Mouse (Mus musculus): ENCODE measurements around the gene Pla2g6. TPM values are rescaled to one million over a fixed set of nuclear protein-coding genes. Genes with fewer than 3 reads are reported as not detected.
A peak's percentile ranks its signal among the peaks of the same experiment; 100 is the strongest.

Gene Pla2g6
- total and polyA plus RNA-seq, 3 experiments = 9.3 to 20.9 (median 14.8) TPM

DNA sequence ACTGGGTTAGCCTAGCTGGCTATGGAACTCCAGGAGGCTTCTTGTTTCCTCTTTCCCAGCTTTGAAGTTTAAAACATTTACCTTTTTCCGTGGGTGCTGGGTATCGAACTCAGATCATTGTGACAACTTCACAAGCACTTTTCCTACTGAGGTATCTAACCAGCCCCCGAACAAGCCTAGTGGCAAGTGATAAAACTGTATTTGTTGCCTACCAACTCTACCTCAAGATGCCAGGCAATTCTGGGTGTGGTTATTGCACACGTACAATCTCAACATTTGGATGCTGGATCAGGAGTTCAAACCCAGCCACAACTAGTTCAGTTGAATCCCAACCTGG, 717 bp upstream of the Pla2g6 start:
- TF ChIP-seq POLR2A (IDR thresholded peaks at IDR 0.05; ENCODE audit: low read depth, low read length) (no peak), MXI1 (IDR thresholded peaks at IDR 0.05; ENCODE audit: low read depth, low read length) (peak; percentile 39; the same call in 1 of the 2 replicates), RCOR1 (conservative IDR thresholded peaks at IDR 0.05; ENCODE audit: low read depth, low read length) (0 out of 2 replicates have a peak, but pooled peaks have one; percentile 26), ZNF384 (IDR thresholded peaks at IDR 0.05; ENCODE audit: low read depth, low read length) (0 out of 2 replicates have a peak, but pooled peaks have one; percentile 4), TCF12 (IDR thresholded peaks at IDR 0.05; ENCODE audit: low read depth, low read length) (no peak)
- peak overlapping the region; percentile 31; the same call in 1 of the 2 replicates for H3K27ac ChIP-seq (ENCODE audit: insufficient read depth, low read depth)
- peaks cover 19 to 59% of the 10 kb centered on the region in 2 experiments for H3K4me1 ChIP-seq (ENCODE audit: control insufficient read depth in 1 of 2, insufficient read depth in 2 of 2)
- dilution Hi-C loops (cut with MboI; ENCODE audit: extremely low pct_ligation_motif_present, extremely low pct_unique_long_range_greater_than_20kb, low sequenced_read_pairs) = no loop called here
- no peak overlapping the region for H3K9ac ChIP-seq (ENCODE audit: insufficient read depth, low read depth)
- no peak overlapping the region for H3K4me2 ChIP-seq (ENCODE audit: insufficient read depth, low read depth, poor library complexity, severe bottlenecking)
- no peaks in the 10 kb centered on the region for H3K9me3 ChIP-seq (replicated peaks; ENCODE audit: low read length)
- peaks cover 0 to 3% of the 10 kb centered on the region in 2 experiments for H3K36me3 ChIP-seq (replicated peaks in 1 of 2; ENCODE audit: control insufficient read depth in 1 of 2, insufficient read depth in 1 of 2, low read length in 1 of 2)
- DNase-seq (ENCODE audit: extremely low read depth) = no peak
- in situ Hi-C loops (cut with MboI; ENCODE audit: low pct_ligation_motif_present, low pct_unique_long_range_greater_than_20kb, low sequenced_read_pairs) = loop anchor here (25.0 kb wide), 1 partner anchor 417 kb away; the partner anchor contains the start of gene Pdxp
- no peak overlapping the region for H3K4me3 ChIP-seq (replicated peaks in 1 of 3; ENCODE audit: low read depth in 2 of 3, low read length in 2 of 3, poor library complexity in 1 of 3)
- H3K27me3 ChIP-seq (replicated peaks) = no peaks in the 10 kb centered on the region
- peaks cover 20% of the 10 kb centered on the region for H3K79me2 ChIP-seq (replicated peaks; ENCODE audit: control insufficient read depth, extremely low read depth, insufficient read depth, poor library complexity, severe bottlenecking)

- peak; percentile 88 for DNase-seq (ENCODE audit: extremely low read depth)
- in situ Hi-C loops (cut with MboI; ENCODE audit: low pct_ligation_motif_present, low pct_unique_long_range_greater_than_20kb, low sequenced_read_pairs) = loop anchor here (25.0 kb wide), 1 partner anchor 415 kb away; the partner anchor contains the start of gene Pdxp
- Histone ChIP-seq H3K27me3 (replicated peaks) (no peaks in the 10 kb centered on the region), H3K36me3 (replicated peaks in 1 of 2; ENCODE audit: control insufficient read depth in 1 of 2, insufficient read depth in 1 of 2, low read length in 1 of 2) (peaks cover 0 to 3% of the 10 kb centered on the region in 2 experiments), H3K27ac (ENCODE audit: insufficient read depth, low read depth) (peak overlapping the region; percentile 91), H3K4me2 (ENCODE audit: insufficient read depth, low read depth, poor library complexity, severe bottlenecking) (peak overlapping the region; percentile 95), H3K79me2 (replicated peaks; ENCODE audit: control insufficient read depth, extremely low read depth, insufficient read depth, poor library complexity, severe bottlenecking) (peaks cover 20% of the 10 kb centered on the region), H3K4me1 (ENCODE audit: control insufficient read depth in 1 of 2, insufficient read depth in 2 of 2) (peaks cover 20 to 63% of the 10 kb centered on the region in 2 experiments), H3K4me3 (replicated peaks in 1 of 3; ENCODE audit: low read depth in 2 of 3, low read length in 2 of 3, poor library complexity in 1 of 3) (peak overlapping the region; percentile 76 to 91 (median 79)), H3K9me3 (replicated peaks; ENCODE audit: low read length) (no peaks in the 10 kb centered on the region), H3K9ac (ENCODE audit: insufficient read depth, low read depth) (peak overlapping the region; percentile 91)
- TF ChIP-seq IRF4 (IDR thresholded peaks at IDR 0.05; ENCODE audit: low read depth, low read length) (0 out of 2 replicates have a peak, but pooled peaks have one; percentile 17), NELFE (IDR thresholded peaks at IDR 0.05; ENCODE audit: low read depth, low read length) (peak; percentile 39; the same call in 1 of the 2 replicates), ZC3H11A (IDR thresholded peaks at IDR 0.05; ENCODE audit: low read depth, low read length) (no peak), RCOR1 (conservative IDR thresholded peaks at IDR 0.05; ENCODE audit: low read depth, low read length) (no peak), SIN3A (IDR thresholded peaks at IDR 0.05; ENCODE audit: low read length) (peak; percentile 98), MAFK (IDR thresholded peaks at IDR 0.05; ENCODE audit: insufficient replicate concordance, low read length) (peak; percentile 21), JUND (conservative IDR thresholded peaks at IDR 0.05; ENCODE audit: low read depth, low read length) (no peak), TCF12 (IDR thresholded peaks at IDR 0.05; ENCODE audit: low read depth, low read length) (peak; percentile 31; the same call in 1 of the 2 replicates), CHD1 (IDR thresholded peaks at IDR 0.05; ENCODE audit: low read depth, low read length) (peak; percentile 89), MAX (IDR thresholded peaks at IDR 0.05; ENCODE audit: low read length) (peak; percentile 99), ETS1 (conservative IDR thresholded peaks at IDR 0.05; ENCODE audit: low read depth, low read length) (peak; percentile 53; the same call in 1 of the 2 replicates), BHLHE40 (IDR thresholded peaks at IDR 0.05; ENCODE audit: low read depth, low read length) (peak; percentile 75), MYC (IDR thresholded peaks at IDR 0.05; ENCODE audit: low read depth, low read length) (peak; percentile 94), USF1 (IDR thresholded peaks at IDR 0.05; ENCODE audit: low read depth, low read length) (peak; percentile 68), PAX5 (IDR thresholded peaks at IDR 0.05; ENCODE audit: low read length) (no peak), USF2 (conservative IDR thresholded peaks at IDR 0.05; ENCODE audit: low read depth, low read length) (peak; percentile 55), MEF2A (IDR thresholded peaks at IDR 0.05; ENCODE audit: borderline replicate concordance, low read depth, low read length) (no peak), MXI1 (IDR thresholded peaks at IDR 0.05; ENCODE audit: low read depth, low read length) (peak; percentile 100), TBP (conservative IDR thresholded peaks at IDR 0.05; ENCODE audit: low read depth, low read length) (peak; percentile 77), JUN (IDR thresholded peaks at IDR 0.05; ENCODE audit: insufficient read depth, low read depth, low read length) (no peak), POLR2A (IDR thresholded peaks at IDR 0.05; ENCODE audit: low read depth, low read length) (peak; percentile 55)
- dilution Hi-C loops (cut with MboI; ENCODE audit: extremely low pct_ligation_motif_present, extremely low pct_unique_long_range_greater_than_20kb, low sequenced_read_pairs) = no loop called here
Measured at GRCm38 (mm10) chr15:79326971-79327961, 924 bp downstream of the Pla2g6 start.
